Mouse (Mus musculus) naive thymus-derived CD4-positive, alpha-beta T cell, adult 2 months (primary cell): ENCODE measurements at regions not wholly inside any gene's neighbourhood (a gene's known extent, or its start where the extent isn't known, plus 50 kb on each side); places are given as distances from the start of the nearest gene placed in this dataset.

Source experiments
- DNase-seq: peaks from one replicate; pipeline ENCODE4 v3.0.0-alpha.2; 2011; ENCODE audit warnings: low read depth

DNA sequence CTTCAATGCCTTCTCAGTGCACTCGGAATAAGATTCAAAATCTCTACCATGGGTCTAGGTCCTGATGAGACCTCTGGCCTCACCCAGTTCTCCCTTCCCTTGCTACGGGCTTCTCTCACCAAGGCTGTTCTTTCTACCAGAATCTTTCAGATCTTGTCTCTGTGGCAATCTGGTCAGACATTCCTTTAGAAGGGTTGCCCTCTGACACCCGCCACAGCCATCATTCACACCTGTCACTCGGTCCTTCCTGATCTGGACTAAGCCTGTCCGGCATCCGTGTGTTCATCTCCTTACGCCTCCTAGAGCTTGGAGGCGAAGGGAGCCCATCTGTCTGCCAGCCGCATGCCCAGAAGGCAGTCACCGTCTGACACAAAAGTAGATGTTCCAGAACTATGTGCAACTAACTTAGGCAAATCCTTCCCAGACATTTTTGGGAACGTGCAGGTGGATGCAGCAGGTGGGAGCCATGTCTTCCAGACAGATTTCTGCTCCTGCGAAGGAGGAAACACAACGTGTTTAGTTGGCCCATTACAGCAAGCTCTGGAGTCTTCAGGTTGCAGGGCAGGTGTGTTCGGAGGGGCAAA is 77.7 kb downstream of the Fam76b start:
- DNase-seq, result no peak

DNA sequence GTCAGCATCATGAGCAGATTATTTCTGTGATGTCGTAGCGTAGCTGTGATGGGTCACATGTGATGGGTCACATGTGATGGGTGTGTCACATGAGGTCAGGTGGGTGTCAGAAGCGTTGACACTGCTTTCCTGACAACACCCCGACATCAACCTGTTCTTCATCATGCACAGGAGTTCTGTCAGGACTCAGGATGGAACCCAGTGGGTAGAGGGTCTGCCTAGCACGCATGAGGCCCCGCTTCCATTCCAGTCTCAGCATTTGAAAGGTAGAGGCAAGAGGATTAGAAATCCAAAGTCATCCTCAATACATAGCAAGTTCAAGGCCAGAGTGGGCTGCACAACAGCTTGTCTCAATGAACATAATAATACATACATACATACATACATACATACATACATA is 79.2 kb downstream of the Fam76b start:
- DNase-seq, result no peak

DNA sequence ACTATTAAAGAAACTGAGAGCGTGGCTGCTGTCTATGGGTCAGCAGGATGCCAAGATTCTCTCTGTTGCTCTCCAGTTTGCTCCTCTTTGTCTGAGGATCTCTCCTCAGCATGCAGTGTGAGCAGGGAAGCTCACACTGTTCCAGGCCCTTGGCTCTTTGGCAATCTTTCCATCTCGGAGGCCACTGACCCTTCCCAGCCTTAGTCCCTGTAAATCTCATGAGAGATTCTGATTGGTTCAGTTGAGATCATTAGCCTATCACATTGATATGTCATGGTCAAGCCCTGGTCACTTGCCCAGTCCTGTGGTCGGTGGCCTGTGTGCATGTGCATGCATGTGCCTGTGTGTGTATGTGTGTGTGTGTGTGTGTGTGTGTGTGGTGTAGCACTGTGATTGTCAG is 82.1 kb downstream of the Fam76b start:
- no peak for DNase-seq

DNA sequence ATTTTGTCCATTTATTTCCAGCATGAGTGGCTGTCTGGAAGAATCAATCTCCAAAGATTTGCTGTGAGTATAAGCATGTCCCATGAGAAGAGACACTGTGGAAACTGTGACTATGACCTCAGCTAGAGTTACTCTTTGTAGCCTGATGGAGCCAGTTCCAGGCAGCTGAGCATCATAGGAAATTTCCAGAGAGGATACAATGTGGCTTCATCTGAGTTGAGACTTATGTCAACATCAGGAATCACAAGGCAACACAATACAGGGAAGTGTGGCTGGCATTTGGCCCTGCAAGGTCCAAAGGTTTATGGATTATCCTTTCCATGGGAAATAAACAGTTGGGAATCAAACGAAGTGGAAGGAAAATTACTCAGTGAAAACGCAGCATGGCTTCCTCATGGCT is 82.6 kb downstream of the Fam76b start:
- DNase-seq, result no peak

DNA sequence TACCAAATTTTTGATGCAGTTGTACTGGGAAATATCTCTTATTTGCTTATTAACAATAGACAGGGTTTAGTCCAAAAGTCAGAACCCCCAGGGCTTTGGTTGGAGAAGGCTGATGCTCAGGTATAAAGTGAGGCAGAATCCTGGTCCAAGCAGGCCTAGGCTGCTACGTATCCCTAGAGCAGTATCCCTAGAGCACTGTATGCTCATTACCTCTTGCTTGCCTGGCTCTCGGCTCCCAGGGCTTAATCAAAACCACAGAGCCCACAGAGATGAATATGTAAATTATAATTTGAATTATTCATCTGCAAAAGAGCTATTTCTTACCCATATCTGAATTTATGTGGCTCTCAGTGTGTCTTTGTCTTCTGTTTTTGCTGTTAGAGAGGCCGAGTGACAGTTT is 85.9 kb downstream of the Fam76b start:
- DNase-seq, result no peak

DNA sequence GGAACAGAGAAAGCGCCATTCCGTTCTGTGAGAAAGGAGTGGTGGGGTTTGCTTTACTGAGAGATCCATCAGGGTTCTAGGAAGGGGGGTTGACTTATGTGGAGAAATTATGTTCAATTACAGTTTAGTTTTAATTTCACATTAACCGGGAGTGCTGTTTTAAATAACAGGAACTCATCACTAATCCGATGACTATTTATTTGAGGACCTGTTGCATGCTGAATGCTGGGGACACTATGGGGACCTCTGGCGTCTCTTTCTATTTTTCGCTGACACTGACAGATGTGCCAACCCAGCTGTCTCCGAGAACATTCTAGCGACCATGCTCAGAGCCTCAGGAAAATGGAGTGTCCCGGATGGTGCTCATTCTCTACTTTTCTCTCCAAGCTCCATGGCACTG is 86.6 kb downstream of the Fam76b start:
- no peak for DNase-seq

DNA sequence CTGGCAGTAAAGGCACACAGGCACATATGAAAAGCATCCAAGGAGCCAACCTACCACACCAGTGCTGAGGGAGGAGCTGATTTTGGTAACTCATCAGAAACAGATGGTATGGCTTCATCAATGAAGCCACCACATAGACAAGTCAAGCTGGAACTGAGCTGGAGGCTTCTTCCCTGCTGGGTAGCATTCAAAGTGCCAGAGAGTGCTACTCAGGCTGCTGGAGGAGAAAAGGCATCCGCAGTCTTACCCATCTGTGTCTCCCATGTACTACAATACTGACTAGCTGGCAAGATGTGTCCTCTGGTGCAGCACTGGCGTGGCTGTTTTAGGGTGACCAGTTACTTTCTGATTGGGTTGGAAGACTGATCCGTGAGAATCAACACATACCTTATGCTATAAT is 87.3 kb downstream of the Fam76b start:
- DNase-seq, result no peak

DNA sequence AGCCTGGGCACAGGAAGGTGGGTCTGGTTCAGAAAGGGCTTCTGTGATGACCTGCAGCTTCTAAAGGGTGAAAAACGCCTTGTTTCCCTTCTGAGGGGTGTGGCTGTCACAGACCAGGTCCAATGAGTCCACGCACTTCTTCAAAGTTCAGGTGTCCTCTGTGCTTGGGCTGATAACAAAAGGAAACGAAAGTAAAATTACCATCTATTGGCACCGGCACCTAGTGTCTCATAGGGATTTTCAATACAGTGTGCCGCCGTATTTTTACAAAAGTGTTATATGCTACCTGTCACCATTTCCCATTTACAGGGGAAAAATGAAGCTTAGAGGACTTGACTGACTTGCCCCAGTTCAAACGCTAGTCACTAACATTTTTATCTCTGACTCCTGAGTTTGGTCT is 89.3 kb downstream of the Fam76b start:
- no peak for DNase-seq

DNA sequence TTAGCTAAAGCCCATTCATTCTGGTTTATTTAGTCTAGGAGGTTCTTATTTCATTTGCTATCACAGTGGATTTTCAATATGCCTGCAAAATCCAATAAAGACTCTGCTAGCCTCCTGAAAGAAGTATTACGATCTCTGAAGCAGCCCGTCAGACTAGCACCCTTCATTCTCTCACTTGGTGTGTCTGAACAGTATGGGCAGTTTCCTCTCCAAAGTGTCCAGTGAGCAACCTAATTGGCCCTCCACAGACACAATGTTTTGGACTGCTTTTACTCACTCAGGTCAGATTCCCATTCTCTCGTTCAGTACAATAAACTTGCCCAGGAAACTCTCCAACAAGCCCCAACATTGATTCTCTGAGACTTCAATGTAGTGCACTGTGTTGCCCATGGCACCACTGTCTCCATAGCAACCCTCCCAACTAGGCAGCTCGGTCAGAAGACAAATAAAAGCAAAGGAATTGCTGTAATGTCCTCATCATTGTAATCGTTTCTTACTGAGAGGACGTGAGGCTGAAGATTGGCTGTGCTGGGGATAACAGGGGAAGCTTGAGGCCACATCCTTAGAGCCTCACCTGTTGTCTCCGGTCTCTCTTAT is 91.2 kb downstream of the Fam76b start:
- no peak for DNase-seq

DNA sequence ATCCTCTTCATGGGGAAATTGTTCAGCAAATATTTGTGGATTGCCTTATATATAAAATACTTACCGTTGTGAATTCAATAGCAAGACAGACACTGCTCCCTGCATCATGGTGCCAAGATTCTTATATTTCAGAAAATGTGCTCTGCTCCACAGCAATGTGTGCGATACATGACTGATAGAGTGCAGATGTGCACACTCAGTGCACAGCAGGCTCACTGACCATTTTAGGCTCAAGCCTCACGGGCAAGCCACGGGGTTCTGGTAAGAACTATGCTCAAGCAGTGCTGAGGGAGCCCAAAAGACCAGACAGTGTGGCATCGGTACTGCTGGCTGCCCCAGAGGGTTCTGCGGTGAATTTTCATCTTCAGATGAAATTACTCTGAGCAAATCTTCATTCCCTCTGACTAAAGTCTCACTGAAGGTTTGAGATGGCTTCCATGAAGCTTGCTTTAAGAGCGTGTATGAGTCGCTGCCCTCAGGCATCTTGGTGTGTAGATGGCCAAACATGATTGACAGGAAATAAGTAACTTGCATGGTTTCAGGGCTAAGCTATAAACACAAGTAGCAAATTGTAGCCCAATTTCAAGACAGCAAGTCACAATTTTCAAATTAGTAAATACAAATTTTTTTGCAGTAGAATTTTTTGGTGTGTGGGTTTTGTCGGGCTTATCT is 92.4 kb downstream of the Fam76b start:
- DNase-seq, result no peak

DNA sequence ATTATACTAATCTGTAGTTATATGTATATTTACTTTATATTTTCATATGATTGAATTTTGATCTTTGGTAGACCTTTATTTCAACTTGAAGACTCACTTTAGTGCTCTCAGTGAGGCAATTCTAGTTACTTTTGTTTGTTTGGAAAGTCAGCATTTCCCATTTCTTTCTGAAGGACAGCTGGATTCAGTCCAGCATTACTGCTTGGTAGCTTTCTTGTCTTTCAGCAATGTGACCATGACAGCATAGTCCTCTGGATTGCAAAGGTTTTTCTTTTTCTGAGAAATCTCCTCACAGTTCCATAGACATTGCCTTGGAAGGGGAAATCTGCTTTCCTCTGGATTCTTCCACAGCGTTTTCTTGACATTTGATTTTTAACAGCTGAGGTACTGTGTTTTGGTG is 93.1 kb downstream of the Fam76b start:
- DNase-seq, result no peak

DNA sequence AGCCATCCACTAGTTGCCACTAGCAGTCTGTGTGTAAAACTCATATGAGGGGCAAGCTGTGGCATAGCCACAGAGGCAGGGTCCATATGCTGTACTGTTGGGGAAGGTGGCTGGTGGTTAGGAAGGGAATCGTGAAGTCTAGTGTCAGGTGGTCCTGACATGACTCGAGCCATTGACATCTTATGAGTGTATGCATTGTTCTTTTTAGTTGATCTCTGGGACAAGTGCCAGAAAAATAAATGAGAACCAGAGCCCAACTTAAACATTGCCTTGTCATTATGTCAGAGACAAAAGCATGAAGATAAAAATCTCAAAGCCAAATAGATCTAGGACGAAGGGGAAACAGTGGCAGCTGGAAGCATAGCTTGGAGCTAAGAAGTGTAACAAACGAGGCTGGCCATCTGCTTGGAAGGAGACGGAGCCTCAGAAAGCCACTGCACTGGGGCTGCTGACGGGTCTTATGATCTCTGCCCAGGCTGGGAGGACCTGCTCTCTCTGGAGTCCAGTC is 104.5 kb downstream of the Fam76b start:
- DNase-seq, result no peak

DNA sequence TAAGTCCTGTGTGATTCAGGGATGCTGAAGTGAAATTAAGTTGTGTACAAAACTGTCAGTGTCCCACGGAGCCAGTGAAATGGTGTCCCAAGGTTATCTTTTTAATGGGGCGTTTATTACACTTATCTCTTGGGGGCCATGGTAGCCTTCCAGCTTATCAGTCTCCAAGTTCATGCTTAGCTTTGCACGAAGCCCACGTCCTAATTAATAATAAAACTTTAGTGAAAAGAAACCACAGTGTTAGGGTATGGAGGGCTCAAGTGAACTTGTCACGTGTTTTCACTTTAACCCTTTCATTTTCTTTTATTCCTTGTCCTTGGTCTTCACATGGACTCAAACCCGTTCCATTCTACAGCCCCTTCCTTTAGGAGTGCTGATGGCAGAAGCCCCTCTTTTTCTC is 105.9 kb downstream of the Fam76b start:
- no peak for DNase-seq

DNA sequence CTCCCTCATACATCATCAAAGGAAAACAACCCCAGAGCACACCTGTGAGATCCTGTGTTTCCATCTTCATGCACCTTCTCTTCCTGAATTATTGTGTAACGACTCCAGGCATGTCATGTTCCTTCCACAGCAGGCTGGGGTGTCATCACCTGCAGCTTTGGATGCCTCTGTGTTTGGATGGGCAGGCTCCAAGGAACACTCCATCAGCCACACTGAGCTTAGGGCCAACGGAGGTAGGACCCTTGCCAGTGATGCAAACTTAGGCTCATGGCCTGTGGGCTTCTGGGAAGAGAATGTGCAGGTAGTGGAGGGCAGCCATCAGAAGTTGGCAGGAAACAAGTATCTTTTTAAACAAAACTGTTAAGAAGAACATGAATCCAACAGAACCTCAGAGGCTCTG is 109.8 kb downstream of the Fam76b start:
- no peak for DNase-seq

DNA sequence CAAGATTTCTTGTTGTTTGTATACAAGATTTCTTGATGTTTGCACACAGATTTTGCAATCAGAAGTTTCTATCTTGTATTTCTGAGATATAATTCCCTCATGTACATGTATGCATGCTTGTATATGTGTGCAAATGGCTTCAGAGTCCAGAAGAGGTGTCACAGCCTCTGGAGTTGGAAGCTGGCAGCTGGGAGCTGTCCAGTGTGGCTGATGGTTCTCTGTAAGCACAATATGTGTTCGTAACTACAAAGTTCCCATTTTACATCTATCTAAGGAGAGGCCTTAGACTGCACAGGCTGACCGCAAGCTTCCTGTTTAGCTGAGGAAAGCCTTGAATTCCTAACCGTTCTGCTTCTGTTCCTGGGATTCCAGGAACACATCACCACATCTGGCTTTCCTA is 119.0 kb downstream of the Fam76b start:
- DNase-seq, result no peak

DNA sequence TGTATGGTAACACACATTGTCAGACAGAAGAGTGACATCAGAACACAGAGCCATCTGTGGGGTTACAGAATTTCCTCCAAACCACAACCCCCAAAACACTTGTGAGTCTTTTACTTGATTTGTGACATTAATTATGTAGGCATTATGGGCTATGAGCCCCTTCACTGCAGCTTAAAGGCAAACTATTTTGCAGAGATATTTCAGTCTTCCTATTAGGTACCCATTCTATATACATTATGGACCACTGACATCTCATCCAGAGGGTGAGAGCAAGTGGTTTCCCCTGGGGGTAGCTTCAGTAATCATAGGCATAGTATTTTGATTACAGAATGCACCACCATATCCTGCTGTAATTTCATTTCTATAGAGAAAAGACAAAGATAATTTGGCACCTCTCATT is 124.6 kb downstream of the Fam76b start:
- DNase-seq, result no peak

DNA sequence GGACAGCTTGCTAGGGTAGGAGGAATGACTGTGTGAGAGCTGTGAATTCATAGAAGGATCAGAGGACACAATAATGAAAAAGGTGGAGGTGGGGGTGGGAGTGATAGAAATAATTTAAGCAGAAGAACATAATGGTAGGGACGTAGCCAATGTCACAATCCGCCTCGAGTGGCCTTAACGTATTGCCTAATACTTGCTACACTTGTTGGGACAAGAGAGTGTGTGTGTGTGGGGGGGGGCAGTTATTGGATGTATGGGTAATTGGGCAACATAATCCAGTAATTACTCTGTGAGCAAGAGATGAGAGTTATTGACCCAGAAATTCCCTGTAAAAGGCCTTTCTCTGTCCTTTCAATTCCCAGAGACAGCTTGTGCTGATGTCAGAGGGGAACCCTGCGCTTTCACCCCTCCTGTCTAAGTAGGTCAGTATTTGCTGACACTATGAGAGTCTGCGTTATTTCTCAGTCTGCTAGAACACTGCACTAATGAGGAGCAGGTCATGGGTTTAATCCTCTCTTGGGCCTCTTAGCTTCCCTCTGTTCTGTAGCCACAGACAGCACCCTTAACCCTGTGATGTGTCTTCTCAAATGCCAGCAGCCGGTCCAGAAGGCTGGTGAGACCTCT is 135.7 kb downstream of the Fam76b start:
- no peak for DNase-seq

DNA sequence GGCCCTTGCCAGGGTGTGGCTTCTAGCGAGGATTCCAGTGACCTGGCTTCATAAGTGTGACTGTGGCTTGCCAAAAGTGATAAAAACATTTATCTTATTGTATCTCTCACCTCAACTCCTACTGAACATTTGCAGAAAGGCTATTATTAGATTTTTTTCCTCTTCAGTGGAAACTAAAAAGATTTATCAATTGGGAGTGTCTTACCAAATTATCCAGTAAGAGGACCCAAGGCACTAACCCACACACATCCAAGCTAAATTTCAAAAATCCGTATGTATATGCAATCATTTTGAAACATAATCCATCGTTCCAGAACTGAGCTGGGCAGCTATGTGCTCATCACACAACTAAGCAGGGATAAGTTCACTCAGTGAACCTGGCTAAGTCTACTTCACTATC is 136.3 kb downstream of the Fam76b start:
- DNase-seq, result no peak

DNA sequence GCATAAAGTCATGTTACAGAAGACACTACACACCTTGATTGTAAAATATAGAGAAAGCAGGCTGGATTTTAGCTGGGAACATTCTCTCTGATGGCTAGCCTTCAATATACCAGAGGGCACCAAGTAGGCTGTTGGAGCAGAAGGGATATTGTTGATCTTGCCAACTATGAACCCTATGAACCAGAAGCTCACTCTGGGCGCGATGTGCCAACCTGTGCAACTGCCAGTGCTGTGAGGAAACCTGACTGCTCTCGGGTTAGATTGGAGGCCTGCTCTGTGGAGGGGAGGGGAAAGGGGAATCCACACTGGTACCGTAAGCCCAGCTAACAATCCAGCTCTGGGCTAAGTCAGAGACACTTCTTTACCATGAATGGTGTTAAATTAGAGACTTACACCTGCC is 136.7 kb downstream of the Fam76b start:
- DNase-seq, result no peak

DNA sequence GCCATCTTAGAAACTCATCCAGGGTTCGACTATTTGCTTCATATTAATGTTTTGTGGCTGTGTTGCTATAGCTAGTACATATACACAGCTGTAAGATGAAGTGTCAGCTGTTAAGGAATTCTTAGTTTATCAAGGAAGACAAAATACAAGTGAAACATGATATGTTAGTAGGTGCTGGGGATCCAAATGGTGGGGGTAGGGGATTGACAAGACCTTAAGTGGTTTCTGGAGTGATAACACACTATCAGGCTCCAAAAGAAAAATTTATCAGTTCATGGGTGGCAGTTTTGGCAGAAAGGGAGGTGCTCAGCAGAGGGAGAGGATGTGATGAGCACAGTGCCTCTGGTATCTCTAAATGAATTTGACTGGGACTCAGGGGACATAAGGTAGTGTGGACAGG is 138.7 kb downstream of the Fam76b start:
- DNase-seq, result no peak

DNA sequence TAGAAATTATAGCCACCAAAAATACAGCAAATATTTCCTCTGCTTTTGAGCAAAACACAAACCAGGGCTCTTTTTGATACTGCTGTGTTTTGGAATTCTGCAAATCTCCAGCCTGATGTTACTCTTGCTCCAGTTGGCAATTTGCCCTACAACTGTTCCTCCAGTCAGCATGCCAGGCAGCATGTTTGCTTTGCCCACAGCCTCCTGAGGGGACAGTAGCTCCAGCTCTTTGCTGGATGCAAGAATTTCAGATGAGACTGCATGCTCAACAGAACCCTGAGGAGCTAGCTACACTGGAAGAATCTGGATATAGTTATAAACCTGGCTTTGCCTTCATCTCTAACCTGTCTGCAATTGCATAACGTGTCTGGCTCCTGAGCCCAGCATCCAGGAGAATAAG is 141.7 kb downstream of the Fam76b start:
- DNase-seq, result no peak

DNA sequence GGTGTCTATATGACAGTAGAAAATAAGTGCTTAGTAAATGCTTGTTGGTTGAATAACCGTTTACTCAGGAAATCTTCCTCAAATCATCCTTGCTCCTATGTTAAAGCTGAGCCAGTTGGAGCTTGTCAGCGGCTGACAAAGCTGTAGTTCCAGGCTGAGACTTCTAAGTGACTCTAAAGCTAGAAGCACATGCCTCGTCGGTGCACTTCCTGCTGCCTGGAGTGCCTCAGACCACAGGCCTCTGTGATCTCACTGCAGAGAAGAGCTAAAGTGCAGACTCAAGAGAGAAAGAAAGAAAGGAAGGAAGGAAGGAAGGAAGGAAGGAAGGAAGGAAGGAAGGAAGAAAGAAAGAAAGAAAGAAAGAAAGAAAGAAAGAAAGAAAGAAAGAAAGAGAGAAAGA is 146.1 kb downstream of the Fam76b start:
- DNase-seq, result peak; percentile 46

DNA sequence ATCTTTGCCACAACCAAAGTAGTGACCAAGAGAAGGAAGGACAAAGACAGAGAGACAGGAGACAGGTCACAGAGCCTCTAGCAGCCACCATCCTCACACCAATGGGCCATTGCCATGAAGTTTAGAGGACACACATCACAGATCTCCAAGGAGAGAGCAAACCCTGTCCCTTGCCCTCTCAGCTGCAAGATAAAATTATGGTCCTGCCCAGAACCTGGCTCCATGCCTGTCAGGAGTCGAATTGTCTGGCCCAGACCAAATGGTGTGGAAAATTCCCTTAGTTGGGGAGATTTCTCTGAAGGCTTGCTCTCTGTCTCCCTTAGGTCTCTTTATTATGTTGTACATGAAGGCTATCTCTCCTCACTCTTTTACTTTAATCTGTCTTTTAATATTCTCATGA is 147.4 kb downstream of the Fam76b start:
- DNase-seq, result no peak
